Mouse (Mus musculus): ENCODE data around the gene Chst11.

GRCm38 (mm10) chr10:83137103-83137502 lies 151.8 kb downstream of the Chst11 start:
- no peak for TF ChIP-seq POLR2A (IDR thresholded peaks at IDR 0.05; ENCODE audit: insufficient read depth, low read depth, low read length)
- TF ChIP-seq CTCF (IDR thresholded peaks at IDR 0.05): no peak
